Mouse (Mus musculus): ENCODE data around the gene Ftl1.
"Not testable (repeated sequence)": the region's sequence is repeated elsewhere in the genome, so short reads cannot be mapped to it uniquely, and the experiment has no call there.

Ftl1 gene

GRCm38 (mm10) chr7:45459564-45460140 is at the start of gene Ftl1:
TSS of gene Ftl1 (minus strand) at chr7:45459884.
- DNase-seq (ENCODE audit: low spot score): peak; percentile 86

- no peak for DNase-seq (ENCODE audit: low spot score)
Observed at GRCm38 (mm10) chr7:45509181-45509882, 49.6 kb upstream of the Ftl1 start.

GRCm38 (mm10) chr7:45508561-45508960 is 48.9 kb upstream of the Ftl1 start:
- DNase-seq (ENCODE audit: low spot score): no peak

- no peak for DNase-seq (ENCODE audit: low spot score)
Observed at GRCm38 (mm10) chr7:45507583-45507982, 47.9 kb upstream of the Ftl1 start.

- no peak for DNase-seq (ENCODE audit: low spot score)
Observed at GRCm38 (mm10) chr7:45498427-45498826, 38.7 kb upstream of the Ftl1 start.

- no peak for DNase-seq (ENCODE audit: low spot score)
Observed at GRCm38 (mm10) chr7:45494548-45494947, 34.9 kb upstream of the Ftl1 start.

GRCm38 (mm10) chr7:45492951-45493350 is 33.3 kb upstream of the Ftl1 start:
- DNase-seq (ENCODE audit: low spot score): no peak

GRCm38 (mm10) chr7:45492225-45492844 is 32.7 kb upstream of the Ftl1 start:
- DNase-seq (ENCODE audit: low spot score): no peak

GRCm38 (mm10) chr7:45491264-45491663 is 31.6 kb upstream of the Ftl1 start:
- DNase-seq (ENCODE audit: low spot score): no peak

- DNase-seq (ENCODE audit: low spot score): no peak
Observed at GRCm38 (mm10) chr7:45490822-45491221, 31.1 kb upstream of the Ftl1 start.

GRCm38 (mm10) chr7:45489578-45489977 is 29.9 kb upstream of the Ftl1 start:
- DNase-seq (ENCODE audit: low spot score): no peak

- DNase-seq (ENCODE audit: low spot score): peak; percentile 56
Observed at GRCm38 (mm10) chr7:45488293-45489204, 28.9 kb upstream of the Ftl1 start, which contains the start of gene Dhdh. TSS of gene Dhdh (minus strand) at chr7:45488805.

GRCm38 (mm10) chr7:45487861-45488292 is 28.2 kb upstream of the Ftl1 start:
- no peak for DNase-seq (ENCODE audit: low spot score)

GRCm38 (mm10) chr7:45486761-45487415 is 27.2 kb upstream of the Ftl1 start, which contains the start of gene Gm45808:
TSS of gene Gm45808 (minus strand) at chr7:45486811.
- no peak for DNase-seq (ENCODE audit: low spot score)

- no peak for DNase-seq (ENCODE audit: low spot score)
Observed at GRCm38 (mm10) chr7:45486158-45486557, 26.5 kb upstream of the Ftl1 start.

GRCm38 (mm10) chr7:45484985-45485384 is 25.3 kb upstream of the Ftl1 start:
- not testable (repeated sequence) for DNase-seq (ENCODE audit: low spot score)

GRCm38 (mm10) chr7:45482166-45482565 is 22.5 kb upstream of the Ftl1 start:
- DNase-seq (ENCODE audit: low spot score): no peak

GRCm38 (mm10) chr7:45481374-45481927 is 21.8 kb upstream of the Ftl1 start, which contains the start of gene Tulp2:
TSS of gene Tulp2 (plus strand) at chr7:45481877.
- DNase-seq (ENCODE audit: low spot score): no peak

- DNase-seq (ENCODE audit: low spot score): not testable (repeated sequence)
Observed at GRCm38 (mm10) chr7:45480310-45480709, 20.6 kb upstream of the Ftl1 start.

- no peak for DNase-seq (ENCODE audit: low spot score)
Observed at GRCm38 (mm10) chr7:45478774-45479173, 19.1 kb upstream of the Ftl1 start.

- no peak for DNase-seq (ENCODE audit: low spot score)
Observed at GRCm38 (mm10) chr7:45477003-45477402, 17.3 kb upstream of the Ftl1 start.
